Mouse (Mus musculus) megakaryocyte, embryonic 14.5 days (primary cell): ENCODE results near the gene Adcy9. TPM values are rescaled to one million over a fixed set of nuclear protein-coding genes. Genes with fewer than 3 reads are reported as not detected.

Experiments
- H3K27me3 ChIP-seq: replicated peaks from 2 replicates; pipeline ENCODE3; 2012; ENCODE audit warnings: inconsistent platforms
- H3K36me3 ChIP-seq: replicated peaks from 2 replicates; pipeline ENCODE3; 2012; ENCODE audit warnings: low read length, inconsistent platforms, mixed read lengths
- H3K4me1 ChIP-seq: 2 replicates; pipeline ENCODE4 v1.6.1; 2012; ENCODE audit warnings: inconsistent platforms
- H3K4me3 ChIP-seq: replicated peaks from 2 replicates; pipeline ENCODE3; 2012; ENCODE audit warnings: moderate library complexity, mild to moderate bottlenecking, inconsistent platforms
- H3K9me3 ChIP-seq: 2 replicates; pipeline ENCODE4 v1.6.1; 2012; ENCODE audit warnings: inconsistent platforms
- FLI1 ChIP-seq: IDR thresholded peaks from 2 replicates; pipeline ENCODE4 v1.6.1; 2012; ENCODE audit warnings: low read length, inconsistent platforms, mixed read lengths
- GATA1 ChIP-seq: IDR thresholded peaks from 3 replicates; pipeline ENCODE4 v1.6.1; 2012; ENCODE audit warnings: mixed read lengths, low read length, inconsistent platforms, borderline replicate concordance
- polyA plus RNA-seq: library from polyadenylated mRNA; stranded (reverse); fragments of >175 nt; gene quantifications from 2 replicates; pipeline ENCODE4 v1.2.3, GENCODE M21; 2012; ENCODE audit warnings: low replicate concordance; ENCODE audit not compliant: insufficient read depth

Gene Adcy9
- polyA plus RNA-seq, 1 experiment: 3.5 TPM

GRCm38 (mm10) chr16:4394991-4395590 lies 25.2 kb downstream of the Adcy9 start:
- TF ChIP-seq FLI1: no peak
- no peak for TF ChIP-seq GATA1
- H3K9me3 ChIP-seq: no peaks in the 10 kb centered on the region
- H3K27me3 ChIP-seq: no peaks in the 10 kb centered on the region
- peaks cover 56% of the 10 kb centered on the region for H3K36me3 ChIP-seq
- H3K4me3 ChIP-seq: no peak overlapping the region
- H3K4me1 ChIP-seq: peaks cover 81% of the 10 kb centered on the region

DNA sequence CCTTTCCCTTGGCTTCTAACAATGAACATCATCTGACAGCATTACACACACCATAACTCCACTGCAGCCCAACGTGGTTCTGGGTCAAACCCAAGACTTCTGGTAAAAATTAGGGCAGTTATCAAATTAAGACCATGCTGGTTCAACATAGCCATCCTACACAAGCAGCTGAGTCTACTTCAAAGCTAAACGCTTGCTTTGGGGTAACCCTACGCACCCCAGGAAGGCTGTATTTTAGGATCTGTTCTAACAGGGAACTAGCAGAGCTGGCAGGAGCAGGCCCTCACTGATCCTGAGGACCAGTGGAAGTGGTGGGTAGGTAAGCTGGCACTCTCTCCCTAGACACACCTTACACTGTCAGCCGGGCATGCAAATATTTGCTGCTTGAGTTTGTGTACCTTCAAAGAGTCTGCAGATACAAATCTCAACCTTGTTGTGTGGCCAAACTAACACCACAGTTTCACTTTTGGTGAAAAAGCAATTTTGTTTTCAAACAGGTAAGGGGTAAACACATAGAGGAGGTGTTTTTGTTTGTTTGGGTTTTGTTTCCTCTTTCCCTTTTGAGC lies 36.7 kb downstream of the Adcy9 start:
- no peaks in the 10 kb centered on the region for H3K9me3 ChIP-seq
- peaks cover 34% of the 10 kb centered on the region for H3K36me3 ChIP-seq
- H3K4me1 ChIP-seq: peaks cover 86% of the 10 kb centered on the region
- H3K27me3 ChIP-seq: no peaks in the 10 kb centered on the region
- TF ChIP-seq GATA1 (no peak), FLI1 (no peak)
- H3K4me3 ChIP-seq: peak overlapping the region; percentile 86

DNA sequence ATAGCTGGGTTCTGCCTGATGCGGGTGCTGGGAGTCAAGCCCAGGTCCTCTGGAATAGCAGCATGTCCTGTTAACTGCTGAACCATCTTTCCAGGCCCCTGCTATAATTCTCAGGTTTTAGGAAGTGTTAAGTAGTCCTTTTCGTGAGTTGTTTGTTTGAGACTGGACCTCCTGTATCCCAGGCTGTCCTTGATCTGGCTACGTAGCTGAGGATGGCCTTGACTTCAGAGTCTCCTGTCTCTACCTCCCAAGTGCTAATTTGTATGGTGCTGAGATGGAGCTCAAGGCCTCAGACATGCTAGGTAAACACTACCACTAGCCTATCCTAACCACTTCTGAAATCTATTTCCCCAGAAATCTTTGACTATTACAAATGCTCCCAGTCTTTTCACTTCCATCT lies 37.9 kb downstream of the Adcy9 start:
- Histone ChIP-seq H3K27me3 (no peaks in the 10 kb centered on the region), H3K36me3 (peaks cover 36% of the 10 kb centered on the region), H3K4me1 (peaks cover 84% of the 10 kb centered on the region), H3K4me3 (peak overlapping the region; percentile 18), H3K9me3 (no peaks in the 10 kb centered on the region)
- TF ChIP-seq FLI1: no peak
- no peak for TF ChIP-seq GATA1

GRCm38 (mm10) chr16:4381487-4381886 lies 38.8 kb downstream of the Adcy9 start:
- no peaks in the 10 kb centered on the region for H3K9me3 ChIP-seq
- H3K27me3 ChIP-seq: no peaks in the 10 kb centered on the region
- TF ChIP-seq GATA1: no peak
- peaks cover 30% of the 10 kb centered on the region for H3K36me3 ChIP-seq
- H3K4me3 ChIP-seq: peak overlapping the region; percentile 68
- peaks cover 80% of the 10 kb centered on the region for H3K4me1 ChIP-seq

DNA sequence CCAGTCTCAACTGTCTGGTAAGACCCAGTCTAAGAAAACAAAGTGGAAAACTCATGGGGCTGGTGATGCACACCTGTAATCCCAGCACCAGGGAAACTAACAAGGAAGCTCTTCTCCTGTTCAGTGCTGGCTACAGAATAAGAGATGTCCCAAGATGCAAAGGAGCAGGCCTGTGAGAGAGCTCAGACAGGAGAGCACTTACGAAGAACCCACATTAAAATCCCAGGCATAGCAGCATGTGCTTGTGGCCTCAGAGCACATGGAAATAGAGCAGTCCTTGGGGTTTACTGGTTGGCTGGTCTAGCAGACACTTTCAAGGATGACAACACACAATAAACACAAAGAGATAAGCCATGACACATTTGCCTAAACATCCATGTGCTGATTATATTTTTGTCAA lies 41.5 kb downstream of the Adcy9 start:
- Histone ChIP-seq H3K36me3 (peaks cover 32% of the 10 kb centered on the region), H3K4me3 (no peak overlapping the region), H3K27me3 (no peaks in the 10 kb centered on the region), H3K4me1 (peaks cover 85% of the 10 kb centered on the region), H3K9me3 (no peaks in the 10 kb centered on the region)
- TF ChIP-seq GATA1 (no peak), FLI1 (no peak)

- TF ChIP-seq GATA1 (no peak), FLI1 (no peak)
- H3K36me3 ChIP-seq: peaks cover 39% of the 10 kb centered on the region
- H3K4me3 ChIP-seq: peak overlapping the region; percentile 36
- H3K27me3 ChIP-seq: no peaks in the 10 kb centered on the region
- no peaks in the 10 kb centered on the region for H3K9me3 ChIP-seq
- H3K4me1 ChIP-seq: peaks cover 85% of the 10 kb centered on the region
These were observed 42.7 kb downstream of the Adcy9 start for GRCm38 (mm10) chr16:4377556-4377955.

GRCm38 (mm10) chr16:4374780-4375380 lies 45.4 kb downstream of the Adcy9 start:
- TF ChIP-seq FLI1: no peak
- TF ChIP-seq GATA1: no peak

DNA sequence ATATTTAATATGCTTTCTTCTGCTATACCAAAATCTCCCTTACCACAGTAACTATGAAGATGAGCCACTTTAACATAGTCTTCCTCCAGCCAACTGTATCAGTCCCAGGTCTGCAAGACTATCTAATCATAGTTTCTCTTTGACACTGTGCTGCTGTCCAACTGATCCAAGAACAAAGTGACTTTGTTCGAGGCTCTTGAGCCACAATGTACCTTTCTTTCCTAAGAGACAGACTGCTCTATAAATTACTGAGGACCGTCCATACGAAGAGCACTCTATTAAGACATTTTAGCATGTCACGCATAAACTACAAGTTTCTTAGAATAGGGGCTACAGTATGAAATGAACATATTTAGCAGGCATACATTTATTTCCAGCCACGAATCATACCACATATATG lies 46.0 kb downstream of the Adcy9 start:
- peaks cover 43% of the 10 kb centered on the region for H3K36me3 ChIP-seq
- H3K9me3 ChIP-seq: no peaks in the 10 kb centered on the region
- H3K4me3 ChIP-seq: no peak overlapping the region
- TF ChIP-seq FLI1: no peak
- TF ChIP-seq GATA1: no peak
- peaks cover 88% of the 10 kb centered on the region for H3K4me1 ChIP-seq
- no peaks in the 10 kb centered on the region for H3K27me3 ChIP-seq

More at GRCm38 (mm10) chr16:4374780-4375380, 45.4 kb downstream of the Adcy9 start:
- no peaks in the 10 kb centered on the region for H3K9me3 ChIP-seq
- H3K27me3 ChIP-seq: no peaks in the 10 kb centered on the region
- H3K36me3 ChIP-seq: peaks cover 42% of the 10 kb centered on the region
- H3K4me3 ChIP-seq: no peak overlapping the region
- peaks cover 86% of the 10 kb centered on the region for H3K4me1 ChIP-seq

DNA sequence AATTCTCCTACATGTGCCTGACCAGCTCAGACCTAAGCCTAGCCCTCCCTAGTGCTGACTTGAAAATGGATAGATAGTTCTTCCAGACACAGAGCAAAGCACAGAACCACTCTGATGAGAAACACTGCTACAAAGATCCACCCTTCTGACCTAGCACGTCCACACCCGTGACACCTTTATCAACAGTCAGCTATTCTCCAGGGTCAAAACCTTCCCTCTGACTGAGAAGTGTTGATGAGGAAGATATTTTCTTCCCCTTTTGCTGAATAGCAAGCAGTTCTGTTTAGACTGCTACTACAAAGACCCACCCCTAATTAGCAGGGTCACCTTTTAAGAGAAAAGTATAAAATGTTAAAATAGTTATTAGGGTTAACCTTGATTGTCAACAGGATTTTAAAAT lies 49.3 kb downstream of the Adcy9 start:
- peak overlapping the region; percentile 38 for H3K4me3 ChIP-seq
- no peaks in the 10 kb centered on the region for H3K27me3 ChIP-seq
- TF ChIP-seq FLI1: no peak
- no peak for TF ChIP-seq GATA1
- no peaks in the 10 kb centered on the region for H3K9me3 ChIP-seq
- peaks cover 46% of the 10 kb centered on the region for H3K36me3 ChIP-seq
- H3K4me1 ChIP-seq: peaks cover 98% of the 10 kb centered on the region

DNA sequence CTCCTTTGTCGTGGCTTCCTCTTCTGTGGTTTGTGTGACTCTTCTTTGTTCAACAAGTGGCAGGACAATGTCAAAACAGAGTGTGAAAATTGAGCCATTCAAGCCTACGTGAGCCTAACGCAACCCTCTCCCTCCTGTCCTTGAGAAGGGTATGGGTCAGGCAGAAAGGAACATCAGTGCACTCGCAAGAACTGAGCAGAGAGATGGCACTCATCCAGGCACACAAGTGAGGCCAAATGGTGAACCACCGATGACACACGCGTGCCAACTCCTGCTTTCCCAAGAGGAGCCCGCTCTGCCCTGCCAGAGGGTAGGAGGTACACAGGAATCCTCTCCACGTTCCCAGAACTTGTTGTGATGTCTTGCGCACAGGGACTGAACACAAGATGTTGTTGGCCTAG lies 50.2 kb downstream of the Adcy9 start:
- Histone ChIP-seq H3K27me3 (no peaks in the 10 kb centered on the region), H3K9me3 (no peaks in the 10 kb centered on the region), H3K4me3 (peak overlapping the region; percentile 72), H3K36me3 (peaks cover 50% of the 10 kb centered on the region), H3K4me1 (peaks cover 95% of the 10 kb centered on the region)
- TF ChIP-seq GATA1 (no peak), FLI1 (no peak)
